Mouse (Mus musculus): Measurements from ENCODE around the gene Adgre1. TPM values are rescaled to one million over a fixed set of nuclear protein-coding genes. Genes with fewer than 3 reads are reported as not detected.
A peak's percentile ranks its signal among the peaks of the same experiment; 100 is the strongest.

Adgre1 gene
- polyA plus RNA-seq, 1 experiment from 2014 or later: 2.3 TPM

DNA sequence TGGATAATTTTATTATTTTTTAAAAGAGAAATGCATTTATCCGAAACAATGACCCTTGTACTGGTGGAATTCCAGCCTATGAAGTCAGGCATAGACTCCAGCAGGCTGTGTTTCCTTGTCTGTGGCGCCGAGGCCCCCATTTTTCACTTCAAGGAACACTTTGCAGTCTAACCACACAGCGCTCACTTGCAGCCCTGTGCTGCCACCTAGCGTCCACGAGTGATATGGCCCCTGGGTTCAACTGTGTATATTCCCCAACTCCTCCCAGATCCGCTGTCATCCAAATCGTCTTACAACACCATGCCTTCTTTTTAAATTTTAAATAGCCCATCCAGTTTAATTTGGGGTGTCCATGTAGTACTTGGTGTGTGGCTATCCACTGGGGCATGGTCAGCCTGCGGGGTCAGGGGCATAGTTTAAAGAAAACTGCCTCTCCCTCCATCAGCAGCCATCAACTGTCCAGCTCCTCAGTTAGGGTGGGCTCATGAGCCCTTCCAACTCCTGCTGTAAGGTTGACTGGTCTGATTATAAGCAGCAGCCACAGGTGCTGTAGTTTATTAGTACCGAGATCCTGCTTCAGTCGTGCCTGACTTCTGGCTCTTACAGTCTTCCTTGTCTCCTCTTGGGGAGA, 22.7 kb upstream of the Adgre1 start:
- Histone ChIP-seq H3K4me1 (replicated peaks; ENCODE audit: control insufficient read depth, insufficient read depth, low read length) (no peaks in the 10 kb centered on the region), H3K9ac (ENCODE audit: low read length) (no peak overlapping the region), H3K4me3 (ENCODE audit: low read depth, low read length) (no peak overlapping the region), H3K36me3 (ENCODE audit: control insufficient read depth, insufficient read depth, low read length) (no peaks in the 10 kb centered on the region), H3K9me3 (ENCODE audit: control insufficient read depth, low read length) (no peaks in the 10 kb centered on the region), H3K4me2 (ENCODE audit: low read depth, low read length, severe bottlenecking) (no peak overlapping the region), H3K27ac (ENCODE audit: low read depth, low read length) (no peak overlapping the region), H3K27me3 (ENCODE audit: control insufficient read depth, insufficient read depth, low read length) (no peaks in the 10 kb centered on the region)
- WGBS: 12% methylated on average over 11 of the region's 11 CpGs
- peak; percentile 86 for ATAC-seq (replicated peaks; ENCODE audit: low FRiP score)
- peak; percentile 95 for DNase-seq (ENCODE audit: low spot score)

DNA sequence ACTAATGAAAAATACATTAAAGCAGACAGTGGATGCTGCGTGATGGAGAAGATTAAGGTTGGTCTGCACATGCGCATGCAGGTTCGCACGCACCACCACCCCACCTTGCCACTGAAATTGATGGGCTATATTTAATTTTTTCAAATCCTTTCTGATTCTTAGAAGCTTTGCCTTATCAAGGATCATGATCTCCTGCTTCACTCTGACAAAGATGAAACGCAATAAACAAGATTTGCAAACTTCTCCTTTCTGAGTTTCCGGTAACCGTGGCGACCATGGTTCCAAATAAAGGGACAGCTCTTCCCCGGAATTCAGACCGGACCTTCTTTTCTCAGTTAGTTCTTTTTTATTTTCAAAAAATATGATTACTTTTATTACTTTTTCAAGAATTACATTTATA, 20.5 kb upstream of the Adgre1 start:
- no peaks in the 10 kb centered on the region for H3K4me1 ChIP-seq (replicated peaks; ENCODE audit: control insufficient read depth, insufficient read depth, low read length)
- no peak overlapping the region for H3K9ac ChIP-seq (ENCODE audit: low read length)
- H3K4me3 ChIP-seq (ENCODE audit: low read depth, low read length): no peak overlapping the region
- ATAC-seq (replicated peaks; ENCODE audit: low FRiP score): no peak
- no peaks in the 10 kb centered on the region for H3K36me3 ChIP-seq (ENCODE audit: control insufficient read depth, insufficient read depth, low read length)
- DNase-seq (ENCODE audit: low spot score): no peak
- no peaks in the 10 kb centered on the region for H3K27me3 ChIP-seq (ENCODE audit: control insufficient read depth, insufficient read depth, low read length)
- no peaks in the 10 kb centered on the region for H3K9me3 ChIP-seq (ENCODE audit: control insufficient read depth, low read length)
- H3K27ac ChIP-seq (ENCODE audit: low read depth, low read length): no peak overlapping the region
- no peak overlapping the region for H3K4me2 ChIP-seq (ENCODE audit: low read depth, low read length, severe bottlenecking)
- WGBS: 89% methylated on average over 10 of the region's 10 CpGs

DNA sequence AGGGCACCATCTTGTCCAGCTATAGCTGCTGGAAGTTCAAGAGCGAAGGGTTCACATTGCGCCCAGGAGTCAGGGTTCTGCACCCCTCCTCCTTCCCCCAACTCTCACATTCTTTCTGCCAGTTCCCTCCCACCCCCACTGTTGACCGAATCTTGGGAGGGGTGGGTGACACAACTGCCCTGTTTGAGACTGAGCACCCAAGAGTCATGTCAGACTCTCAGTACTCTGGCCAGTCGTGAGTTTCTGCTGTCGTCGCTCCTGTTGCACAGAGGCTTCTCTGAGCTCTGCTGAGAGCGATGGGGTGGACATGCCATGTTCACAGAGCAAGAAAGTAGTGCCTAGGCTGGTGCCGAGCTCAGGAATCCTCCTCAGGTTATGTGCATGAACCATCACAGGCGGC, 19.2 kb upstream of the Adgre1 start:
- H3K27me3 ChIP-seq (ENCODE audit: control insufficient read depth, insufficient read depth, low read length): no peaks in the 10 kb centered on the region
- no peak overlapping the region for H3K9ac ChIP-seq (ENCODE audit: low read length)
- no peaks in the 10 kb centered on the region for H3K36me3 ChIP-seq (ENCODE audit: control insufficient read depth, insufficient read depth, low read length)
- no peak overlapping the region for H3K27ac ChIP-seq (ENCODE audit: low read depth, low read length)
- no peak overlapping the region for H3K4me2 ChIP-seq (ENCODE audit: low read depth, low read length, severe bottlenecking)
- no peaks in the 10 kb centered on the region for H3K9me3 ChIP-seq (ENCODE audit: control insufficient read depth, low read length)
- no peaks in the 10 kb centered on the region for H3K4me1 ChIP-seq (replicated peaks; ENCODE audit: control insufficient read depth, insufficient read depth, low read length)
- ATAC-seq (replicated peaks; ENCODE audit: low FRiP score): no peak
- WGBS: 84% methylated on average over 9 of the region's 9 CpGs
- no peak for DNase-seq (ENCODE audit: low spot score)
- H3K4me3 ChIP-seq (ENCODE audit: low read depth, low read length): no peak overlapping the region

DNA sequence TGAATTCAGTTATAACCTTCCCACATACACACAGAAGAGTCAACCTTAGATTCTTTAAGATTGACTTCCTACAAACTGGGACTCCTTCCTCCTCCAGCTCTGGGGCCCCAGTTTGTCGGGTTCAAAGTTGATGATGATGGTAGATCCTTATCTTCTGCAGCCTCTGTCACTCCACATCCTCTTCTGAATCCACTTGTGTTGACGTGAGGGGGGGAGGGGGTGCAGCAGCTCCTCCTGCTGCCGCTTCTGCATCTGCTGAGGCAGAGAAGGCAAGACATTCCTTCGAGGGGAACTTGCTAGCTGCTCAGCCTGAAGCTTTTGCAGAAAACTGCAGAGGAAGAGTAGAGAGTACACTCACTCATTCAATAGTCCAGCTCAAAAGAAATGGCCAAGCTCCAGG, 16.9 kb upstream of the Adgre1 start:
- WGBS: 79% methylated on average over 4 of the region's 4 CpGs
- H3K27ac ChIP-seq (ENCODE audit: low read depth, low read length): no peak overlapping the region
- no peak overlapping the region for H3K9ac ChIP-seq (ENCODE audit: low read length)
- DNase-seq (ENCODE audit: low spot score) (no peak), ATAC-seq (replicated peaks; ENCODE audit: low FRiP score) (no peak)
- no peaks in the 10 kb centered on the region for H3K9me3 ChIP-seq (ENCODE audit: control insufficient read depth, low read length)
- H3K4me2 ChIP-seq (ENCODE audit: low read depth, low read length, severe bottlenecking): no peak overlapping the region
- no peaks in the 10 kb centered on the region for H3K4me1 ChIP-seq (replicated peaks; ENCODE audit: control insufficient read depth, insufficient read depth, low read length)
- no peaks in the 10 kb centered on the region for H3K27me3 ChIP-seq (ENCODE audit: control insufficient read depth, insufficient read depth, low read length)
- H3K4me3 ChIP-seq (ENCODE audit: low read depth, low read length): no peak overlapping the region
- H3K36me3 ChIP-seq (ENCODE audit: control insufficient read depth, insufficient read depth, low read length): no peaks in the 10 kb centered on the region

DNA sequence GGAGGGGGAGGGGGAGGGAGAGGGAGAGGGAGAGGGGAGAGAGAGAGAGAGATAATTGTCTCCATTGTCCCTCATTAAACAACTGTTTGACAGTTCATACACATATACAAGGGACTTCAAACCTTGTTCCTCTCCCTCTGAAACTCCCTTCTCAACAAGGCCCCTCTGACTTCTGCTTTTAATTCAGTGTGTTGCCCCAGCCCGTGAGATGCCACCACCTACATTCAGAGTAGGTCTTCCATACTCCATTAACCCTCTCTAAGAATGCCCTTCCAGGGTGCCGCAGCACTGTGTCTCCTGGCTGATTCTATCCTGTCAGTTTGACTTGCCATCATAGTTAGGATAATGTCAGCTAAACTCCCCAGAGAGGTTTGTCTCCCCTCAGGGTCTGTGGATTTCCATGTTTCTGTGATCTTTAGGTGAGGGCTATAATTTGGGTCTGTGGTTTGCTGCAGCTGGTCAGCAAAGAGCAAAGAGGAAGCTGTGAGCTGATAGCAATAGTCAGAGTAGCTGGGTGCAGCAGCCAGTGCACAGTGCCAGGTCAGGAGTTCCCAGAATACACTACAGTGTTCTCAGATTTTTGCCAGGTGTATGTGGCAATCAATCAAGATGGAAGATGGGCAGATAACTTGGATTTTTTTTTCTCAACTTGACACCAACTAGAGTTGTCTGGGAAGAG, 14.3 kb upstream of the Adgre1 start:
- 67% methylated on average over 2 of the region's 2 CpGs for WGBS
- H3K9ac ChIP-seq (ENCODE audit: low read length): no peak overlapping the region
- no peaks in the 10 kb centered on the region for H3K36me3 ChIP-seq (ENCODE audit: control insufficient read depth, insufficient read depth, low read length)
- no peaks in the 10 kb centered on the region for H3K27me3 ChIP-seq (ENCODE audit: control insufficient read depth, insufficient read depth, low read length)
- no peaks in the 10 kb centered on the region for H3K4me1 ChIP-seq (replicated peaks; ENCODE audit: control insufficient read depth, insufficient read depth, low read length)
- H3K4me3 ChIP-seq (ENCODE audit: low read depth, low read length): no peak overlapping the region
- DNase-seq (ENCODE audit: low spot score) (no peak), ATAC-seq (replicated peaks; ENCODE audit: low FRiP score) (no peak)
- H3K27ac ChIP-seq (ENCODE audit: low read depth, low read length): no peak overlapping the region
- no peaks in the 10 kb centered on the region for H3K9me3 ChIP-seq (ENCODE audit: control insufficient read depth, low read length)
- no peak overlapping the region for H3K4me2 ChIP-seq (ENCODE audit: low read depth, low read length, severe bottlenecking)

DNA sequence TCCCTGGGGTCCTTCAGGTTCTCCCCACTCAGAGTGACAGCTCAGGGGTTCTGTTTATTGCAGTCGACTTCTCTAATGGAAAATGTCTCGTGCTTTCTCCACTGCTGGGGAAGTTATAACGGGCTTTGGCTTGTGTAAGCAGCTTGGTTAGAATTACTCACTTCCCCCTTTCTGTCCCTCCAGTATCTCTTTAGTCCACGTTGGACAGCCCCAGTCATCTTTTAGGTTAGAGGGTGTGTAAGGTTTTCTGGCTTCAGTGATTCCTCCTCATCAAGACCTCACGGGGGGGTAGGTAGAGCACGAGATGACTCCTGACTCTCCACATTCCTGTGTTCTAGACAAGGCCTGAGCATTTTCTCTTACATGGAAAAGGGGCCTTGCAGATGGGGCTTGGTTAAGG, 11.5 kb upstream of the Adgre1 start:
- no peaks in the 10 kb centered on the region for H3K27me3 ChIP-seq (ENCODE audit: control insufficient read depth, insufficient read depth, low read length)
- DNase-seq (ENCODE audit: low spot score) (no peak), ATAC-seq (replicated peaks; ENCODE audit: low FRiP score) (no peak)
- H3K36me3 ChIP-seq (ENCODE audit: control insufficient read depth, insufficient read depth, low read length): no peaks in the 10 kb centered on the region
- H3K9me3 ChIP-seq (ENCODE audit: control insufficient read depth, low read length): no peaks in the 10 kb centered on the region
- no peak overlapping the region for H3K4me2 ChIP-seq (ENCODE audit: low read depth, low read length, severe bottlenecking)
- no peak overlapping the region for H3K9ac ChIP-seq (ENCODE audit: low read length)
- H3K27ac ChIP-seq (ENCODE audit: low read depth, low read length): no peak overlapping the region
- no peaks in the 10 kb centered on the region for H3K4me1 ChIP-seq (replicated peaks; ENCODE audit: control insufficient read depth, insufficient read depth, low read length)
- no peak overlapping the region for H3K4me3 ChIP-seq (ENCODE audit: low read depth, low read length)
- WGBS: 78% methylated on average over 6 of the region's 6 CpGs

DNA sequence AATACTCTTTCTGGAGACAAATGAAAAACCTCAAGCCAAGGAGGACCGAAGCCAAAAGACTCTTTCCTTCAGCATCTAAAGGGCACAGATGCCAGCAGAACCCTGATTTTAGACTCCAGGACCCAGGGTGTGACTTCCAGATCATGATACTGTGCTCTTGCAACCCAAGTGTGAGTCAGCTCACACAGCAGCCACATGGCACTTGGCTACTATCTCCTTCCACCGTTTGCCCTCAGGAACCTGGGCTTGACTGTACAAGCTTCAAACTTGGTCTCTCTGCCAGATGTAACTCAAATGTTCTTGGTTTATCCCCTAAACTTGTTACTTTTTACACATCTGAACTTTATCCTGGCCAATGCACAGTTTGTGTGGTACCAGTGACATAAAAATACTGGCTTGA, 10.7 kb upstream of the Adgre1 start:
- no peak for DNase-seq (ENCODE audit: low spot score)
- Histone ChIP-seq H3K9me3 (ENCODE audit: control insufficient read depth, low read length) (no peaks in the 10 kb centered on the region), H3K36me3 (ENCODE audit: control insufficient read depth, insufficient read depth, low read length) (no peaks in the 10 kb centered on the region), H3K27ac (ENCODE audit: low read depth, low read length) (no peak overlapping the region), H3K9ac (ENCODE audit: low read length) (no peak overlapping the region), H3K27me3 (ENCODE audit: control insufficient read depth, insufficient read depth, low read length) (no peaks in the 10 kb centered on the region), H3K4me2 (ENCODE audit: low read depth, low read length, severe bottlenecking) (no peak overlapping the region), H3K4me3 (ENCODE audit: low read depth, low read length) (no peak overlapping the region), H3K4me1 (replicated peaks; ENCODE audit: control insufficient read depth, insufficient read depth, low read length) (no peaks in the 10 kb centered on the region)
- 94% methylated on average over 2 of the region's 2 CpGs for WGBS
- no peak for ATAC-seq (replicated peaks; ENCODE audit: low FRiP score)

DNA sequence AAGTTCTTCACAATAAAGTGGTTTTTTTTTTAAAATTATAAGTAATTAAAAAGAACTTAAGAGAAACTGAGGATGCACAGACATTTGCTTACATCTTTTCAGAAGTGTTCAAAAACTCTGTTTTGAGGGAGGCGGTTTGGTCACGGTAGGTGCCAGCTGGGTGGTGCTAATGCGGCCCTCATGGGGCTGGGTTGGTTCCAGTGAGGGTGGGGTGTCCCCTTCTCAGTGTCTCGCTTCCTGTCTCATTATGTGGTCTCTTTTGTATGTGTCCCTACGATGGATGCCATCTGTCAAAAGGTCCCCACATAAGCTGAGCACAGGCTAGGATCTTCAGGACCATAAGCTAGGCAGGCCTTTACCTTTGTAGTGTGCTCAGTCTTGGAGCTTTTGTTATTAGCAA, 9.4 kb upstream of the Adgre1 start:
- no peaks in the 10 kb centered on the region for H3K4me1 ChIP-seq (replicated peaks; ENCODE audit: control insufficient read depth, insufficient read depth, low read length)
- H3K4me3 ChIP-seq (ENCODE audit: low read depth, low read length): no peak overlapping the region
- H3K27me3 ChIP-seq (ENCODE audit: control insufficient read depth, insufficient read depth, low read length): no peaks in the 10 kb centered on the region
- WGBS: 74% methylated on average over 5 of the region's 5 CpGs
- DNase-seq (ENCODE audit: low spot score): no peak
- H3K36me3 ChIP-seq (ENCODE audit: control insufficient read depth, insufficient read depth, low read length): no peaks in the 10 kb centered on the region
- no peak for ATAC-seq (replicated peaks; ENCODE audit: low FRiP score)
- H3K9me3 ChIP-seq (ENCODE audit: control insufficient read depth, low read length): no peaks in the 10 kb centered on the region
- no peak overlapping the region for H3K9ac ChIP-seq (ENCODE audit: low read length)
- H3K27ac ChIP-seq (ENCODE audit: low read depth, low read length): no peak overlapping the region
- H3K4me2 ChIP-seq (ENCODE audit: low read depth, low read length, severe bottlenecking): no peak overlapping the region

DNA sequence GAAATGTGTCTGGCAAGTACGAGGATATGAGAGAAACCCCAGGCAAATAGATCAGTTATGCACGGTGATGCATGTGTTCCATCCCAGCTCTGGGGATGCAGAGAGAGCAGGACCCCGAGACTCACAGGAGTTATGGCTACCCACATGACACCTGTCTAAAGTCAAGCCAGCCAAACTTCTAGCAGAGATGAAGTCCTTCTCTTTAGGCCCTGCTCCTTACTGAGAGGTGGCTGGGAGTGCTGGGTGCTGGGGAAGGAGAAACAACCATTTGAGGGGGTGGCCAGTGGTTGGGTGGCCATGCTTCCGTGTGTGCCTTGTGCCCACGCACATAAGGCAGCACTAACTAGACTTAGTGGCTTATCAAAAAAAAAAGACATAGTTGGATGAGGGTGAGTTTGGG, 8.3 kb upstream of the Adgre1 start:
- Histone ChIP-seq H3K4me3 (ENCODE audit: low read depth, low read length) (no peak overlapping the region), H3K9ac (ENCODE audit: low read length) (no peak overlapping the region), H3K9me3 (ENCODE audit: control insufficient read depth, low read length) (no peaks in the 10 kb centered on the region), H3K4me1 (replicated peaks; ENCODE audit: control insufficient read depth, insufficient read depth, low read length) (no peaks in the 10 kb centered on the region), H3K27ac (ENCODE audit: low read depth, low read length) (no peak overlapping the region), H3K4me2 (ENCODE audit: low read depth, low read length, severe bottlenecking) (no peak overlapping the region), H3K27me3 (ENCODE audit: control insufficient read depth, insufficient read depth, low read length) (no peaks in the 10 kb centered on the region), H3K36me3 (ENCODE audit: control insufficient read depth, insufficient read depth, low read length) (no peaks in the 10 kb centered on the region)
- WGBS: 87% methylated on average over 5 of the region's 5 CpGs
- ATAC-seq (replicated peaks; ENCODE audit: low FRiP score) (no peak), DNase-seq (ENCODE audit: low spot score) (no peak)
